8 mouse cellular contexts compared by ENCODE assay signal in the genomic region with DNA sequence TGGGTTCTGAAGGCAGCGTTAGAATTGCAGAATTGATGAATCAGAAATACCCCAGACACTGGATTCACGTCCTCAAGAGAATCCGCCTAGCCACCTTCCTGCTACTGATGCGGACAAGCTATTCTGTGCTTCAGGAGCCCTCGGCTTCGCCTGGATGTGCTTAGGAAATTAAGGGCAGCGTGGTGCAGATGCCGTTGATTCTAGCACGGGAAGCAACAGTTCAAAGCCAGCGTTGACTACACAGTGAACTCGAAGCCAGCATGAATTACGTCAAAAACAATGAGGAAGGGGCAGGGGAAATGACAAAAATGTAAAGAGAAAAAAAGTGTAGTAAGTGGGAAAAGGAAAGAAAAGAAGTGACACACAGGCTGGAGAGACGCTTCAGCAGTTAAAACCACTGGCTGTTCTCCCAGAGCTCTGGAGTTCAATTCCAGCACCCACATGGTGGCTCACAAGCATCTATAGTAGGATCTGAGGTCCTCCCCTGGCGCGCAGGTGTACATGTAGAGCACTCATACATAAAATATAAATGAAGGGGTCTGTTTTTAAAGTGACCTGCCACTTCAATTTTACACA. TPM values are rescaled to one million over a fixed set of nuclear protein-coding genes. Genes with fewer than 3 reads are reported as not detected.
DNase-seq lines count a peak whose midpoint lies in the region; ATAC-seq and TF ChIP-seq lines count a peak whose summit lies in the region.

Snrpg (plus strand) TSS at position 541 of the 576 bp plus-strand sequence.

- H3K4me2 ChIP-seq in forebrain, postnatal 0 days (ENCODE audit: low read depth) = peak within 1 kb of the TSS; percentile 70
- H3K4me2 ChIP-seq in hindbrain, embryonic 15.5 days = peak within 1 kb of the TSS; percentile 73
- peak within 1 kb of the TSS; percentile 91 for H3K4me2 ChIP-seq in liver, postnatal 0 days (ENCODE audit: low read depth, low read length)

- H3K4me1 ChIP-seq in forebrain, postnatal 0 days (ENCODE audit: insufficient read depth) = peaks cover 20% of the 10 kb centered on the region
- peaks cover 39% of the 10 kb centered on the region for H3K4me1 ChIP-seq in hindbrain, embryonic 15.5 days (replicated peaks)
- peaks cover 23% of the 10 kb centered on the region for H3K4me1 ChIP-seq in liver, postnatal 0 days (ENCODE audit: insufficient read depth)

- H3K9me3 ChIP-seq in forebrain, postnatal 0 days (ENCODE audit: low read length) = no peaks in the 10 kb centered on the region
- no peaks in the 10 kb centered on the region for H3K9me3 ChIP-seq in hindbrain, embryonic 15.5 days
- no peaks in the 10 kb centered on the region for H3K9me3 ChIP-seq in liver, postnatal 0 days (ENCODE audit: low read length)

- no peak for TF ChIP-seq CTCF in forebrain, postnatal 0 days (IDR thresholded peaks at IDR 0.05; ENCODE audit: low read depth)
- no peak for TF ChIP-seq CTCF in liver, postnatal 0 days (IDR thresholded peaks at IDR 0.05; ENCODE audit: low read depth)

- H3K36me3 ChIP-seq in forebrain, postnatal 0 days (ENCODE audit: insufficient read depth) = peaks cover 3% of the 10 kb centered on the region; the same call in 1 of the 2 replicates
- H3K36me3 ChIP-seq in hindbrain, embryonic 15.5 days = 0 out of 2 replicates have a peak, but pooled peaks cover 2% of the 10 kb centered on the region
- H3K36me3 ChIP-seq in liver, postnatal 0 days (replicated peaks; ENCODE audit: insufficient read depth, low read length) = peaks cover 7% of the 10 kb centered on the region; the same call in 1 of the 2 replicates

- no peak for DNase-seq in layer of hippocampus, adult 18-20 months (ENCODE audit: low spot score in 2 of 2)
- DNase-seq in layer of hippocampus, adult 9-11 months = no peak
- DNase-seq in forebrain, postnatal 0 days = no peak
- DNase-seq in liver, postnatal 0 days = no peak
- DNase-seq in testis, postnatal 14 days (ENCODE audit: low spot score) = peak; percentile 28
- DNase-seq in kidney, adult 9 months = no peak

- whole genome bisulfite sequencing in forebrain, postnatal 0 days = 11% methylated on average over 15 of the region's 15 CpGs
- WGBS in hindbrain, embryonic 15.5 days = 13% methylated on average over 15 of the region's 15 CpGs
- 12% methylated on average over 15 of the region's 15 CpGs for WGBS in liver, postnatal 0 days (ENCODE audit: insufficient replicate concordance)

- H3K27me3 ChIP-seq in forebrain, postnatal 0 days (ENCODE audit: insufficient read depth, low read length) = no peaks in the 10 kb centered on the region
- no peaks in the 10 kb centered on the region for H3K27me3 ChIP-seq in hindbrain, embryonic 15.5 days
- H3K27me3 ChIP-seq in liver, postnatal 0 days (ENCODE audit: insufficient read depth, low read length) = no peaks in the 10 kb centered on the region

- no peak for TF ChIP-seq EP300 in liver, postnatal 0 days (IDR thresholded peaks at IDR 0.05; ENCODE audit: low read depth)

- peak within 1 kb of the TSS; percentile 94 for H3K27ac ChIP-seq in forebrain, postnatal 0 days (ENCODE audit: low read depth, low read length)
- peak within 1 kb of the TSS; percentile 95 for H3K27ac ChIP-seq in hindbrain, embryonic 15.5 days (replicated peaks)
- peak within 1 kb of the TSS; percentile 83 for H3K27ac ChIP-seq in liver, postnatal 0 days (ENCODE audit: low read depth)

- H3K4me3 ChIP-seq in forebrain, postnatal 0 days (ENCODE audit: low read depth, low read length) = peak within 1 kb of the TSS; percentile 64
- peak within 1 kb of the TSS; percentile 74 for H3K4me3 ChIP-seq in hindbrain, embryonic 15.5 days
- H3K4me3 ChIP-seq in liver, postnatal 0 days (ENCODE audit: low read depth, low read length) = peak within 1 kb of the TSS; percentile 69

- peak within 1 kb of the TSS; percentile 71 for H3K9ac ChIP-seq in forebrain, postnatal 0 days
- peak within 1 kb of the TSS; percentile 83 for H3K9ac ChIP-seq in hindbrain, embryonic 15.5 days
- H3K9ac ChIP-seq in liver, postnatal 0 days (replicated peaks) = peak within 1 kb of the TSS; percentile 74

- ATAC-seq in activated CD4-positive, CD25-positive, alpha-beta regulatory T cell, adult 4 months = peak; percentile 8
- peak; percentile 44 for ATAC-seq in forebrain, postnatal 0 days
- peak; percentile 72 for ATAC-seq in hindbrain, embryonic 15.5 days (ENCODE audit: low FRiP score, low read depth)
- no peak; the same call in 1 of the 2 replicates for ATAC-seq in liver, postnatal 0 days

RNA-seq across cellular contexts. Expression of gene Snrpg, which starts in this region (rescaled TPM):
- 10 to 100 TPM; 55.5 to 74.0 TPM for total RNA-seq in layer of hippocampus, adult 18-20 months (2021)
- polyA plus RNA-seq in activated CD4-positive, CD25-positive, alpha-beta regulatory T cell, adult 4 months (2017; shearing (Covaris generic)) = 100 to 1,000 TPM; 383 to 452 TPM
- 72.0 and 101 TPM in 2 replicates for total RNA-seq in forebrain, postnatal 0 days (2014; rRNA removed)
- polyA plus RNA-seq in forebrain, postnatal 0 days (2015; fragmentation: Nextera tagmentation; extraction: Ambion mirVana) = 308 and 448 TPM in 2 replicates
- 346 and 401 TPM in 2 replicates for polyA plus RNA-seq in hindbrain, embryonic 15.5 days (2015; fragmentation: Nextera tagmentation; extraction: Ambion mirVana)
- polyA plus RNA-seq in liver, postnatal 0 days (2015; fragmentation: Nextera tagmentation; extraction: Ambion mirVana) = 174 and 204 TPM in 2 replicates
